Mouse (Mus musculus) ovary, adult 18-20 months (tissue): ENCODE measurements around the gene Csad.
"Not testable (repeated sequence)": the region's sequence is repeated elsewhere in the genome, so short reads cannot be mapped to it uniquely, and the experiment has no call there.

Experiments
- DNase-seq: peaks from one replicate; pipeline ENCODE4 v3.0.0; 2022; ENCODE audit warnings: low spot score, mixed read lengths

Gene Csad

DNA sequence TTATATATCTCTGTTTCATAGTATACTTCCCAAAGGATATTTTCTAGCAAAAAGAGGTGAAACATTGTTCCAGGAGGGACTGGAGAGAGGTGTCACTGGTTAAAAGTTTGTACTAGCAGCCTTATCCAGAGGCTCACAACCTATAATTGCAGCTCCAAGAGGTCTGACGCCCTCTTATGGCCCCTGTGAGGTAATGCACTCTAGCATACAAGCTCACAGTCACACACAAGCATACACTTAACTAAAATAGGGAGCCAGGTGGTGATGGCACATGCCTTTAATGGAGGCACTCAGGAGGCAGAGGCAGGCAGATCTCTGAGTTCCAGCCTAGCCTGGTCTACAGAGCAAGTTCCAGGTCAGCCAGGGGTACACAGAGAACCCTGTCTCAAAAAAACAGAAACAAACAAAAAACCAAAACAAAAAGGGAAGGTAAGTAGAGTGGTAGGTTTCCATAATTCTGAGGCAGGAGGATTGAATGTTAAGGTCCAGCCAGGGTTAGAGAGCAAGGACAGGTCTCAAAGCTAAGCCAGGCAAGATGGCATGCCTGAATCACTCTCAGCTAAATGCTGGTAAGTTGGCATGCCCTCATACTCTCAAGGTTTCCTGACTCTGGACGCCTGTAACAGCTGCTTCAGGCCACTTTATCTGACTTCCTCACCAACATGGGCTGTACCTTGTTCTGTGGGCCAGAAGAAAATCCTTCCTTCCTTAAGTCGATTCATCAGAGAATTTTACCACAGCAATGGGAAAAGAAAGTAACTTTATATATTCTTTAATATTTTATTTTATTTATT lies 40.4 kb downstream of the Csad start:
- no peak for DNase-seq

DNA sequence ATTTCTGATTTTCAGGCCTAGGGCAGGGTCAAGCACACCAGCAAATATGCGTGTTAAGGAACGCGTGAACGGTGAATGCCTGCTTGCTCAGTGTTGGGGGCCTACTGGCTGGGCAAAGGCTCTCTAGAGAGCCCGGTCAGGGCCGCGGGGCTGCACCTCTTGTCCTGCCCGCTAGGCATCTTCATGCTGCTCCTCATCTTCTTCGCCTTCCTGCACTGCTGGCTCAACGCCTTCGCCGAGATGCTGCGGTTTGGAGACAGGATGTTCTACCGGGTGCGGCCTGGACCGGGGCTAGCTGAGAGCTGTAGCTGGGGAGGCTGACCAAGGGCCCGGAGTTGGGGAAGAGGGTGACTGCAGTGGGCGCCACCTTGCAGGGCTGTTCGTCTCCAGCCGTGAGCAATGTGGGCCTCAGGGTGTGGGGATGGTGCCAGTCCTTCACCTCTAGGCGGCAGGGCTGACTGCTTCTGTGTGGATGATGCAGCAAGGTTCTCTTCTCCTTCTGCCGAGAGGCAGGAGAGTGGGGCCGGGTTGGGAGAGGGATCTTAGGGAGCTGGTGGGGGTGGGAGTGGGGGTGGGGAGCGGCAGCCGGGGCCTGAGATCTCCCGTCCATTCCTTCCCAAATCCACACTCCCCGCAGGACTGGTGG lies 44.0 kb downstream of the Csad start:
- no peak for DNase-seq

DNA sequence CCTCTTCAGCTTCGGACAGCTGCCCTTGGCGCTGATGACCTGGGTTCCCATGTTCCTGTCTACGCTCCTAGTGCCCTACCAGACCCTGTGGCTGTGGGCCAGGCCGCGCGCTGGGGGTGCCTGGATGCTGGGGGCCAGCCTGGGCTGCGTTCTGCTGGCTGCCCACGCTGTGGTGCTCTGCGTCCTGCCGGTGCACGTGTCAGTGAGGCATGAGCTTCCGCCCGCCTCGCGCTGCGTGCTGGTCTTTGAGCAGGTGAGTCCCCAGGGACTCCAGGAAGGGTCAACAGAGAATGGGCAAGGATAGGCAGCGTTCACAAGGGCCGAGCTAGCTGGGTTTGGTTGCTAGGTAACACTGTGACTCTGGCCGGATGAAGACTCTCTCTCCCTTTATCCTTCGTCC lies 47.7 kb downstream of the Csad start:
- no peak for DNase-seq

DNA sequence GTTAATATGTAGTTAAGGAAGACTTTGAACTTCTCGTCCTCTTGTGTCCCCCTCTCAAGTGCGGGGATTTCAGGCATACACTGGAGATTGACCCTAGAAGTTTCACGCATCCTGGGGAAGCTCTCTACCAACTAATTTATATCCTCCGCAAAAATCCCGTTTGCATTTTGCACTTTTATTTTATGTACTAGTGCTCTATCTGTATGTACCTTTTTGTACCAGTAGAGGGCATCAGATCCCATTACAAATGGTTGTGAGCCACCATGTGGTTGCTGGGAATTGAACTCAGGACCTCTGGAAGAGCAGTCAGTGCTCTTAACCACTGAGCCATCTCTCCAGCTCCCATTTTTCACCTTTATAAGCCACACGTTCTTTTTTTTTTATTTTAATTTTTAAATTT lies 49.5 kb downstream of the Csad start:
- not testable (repeated sequence) for DNase-seq

DNA sequence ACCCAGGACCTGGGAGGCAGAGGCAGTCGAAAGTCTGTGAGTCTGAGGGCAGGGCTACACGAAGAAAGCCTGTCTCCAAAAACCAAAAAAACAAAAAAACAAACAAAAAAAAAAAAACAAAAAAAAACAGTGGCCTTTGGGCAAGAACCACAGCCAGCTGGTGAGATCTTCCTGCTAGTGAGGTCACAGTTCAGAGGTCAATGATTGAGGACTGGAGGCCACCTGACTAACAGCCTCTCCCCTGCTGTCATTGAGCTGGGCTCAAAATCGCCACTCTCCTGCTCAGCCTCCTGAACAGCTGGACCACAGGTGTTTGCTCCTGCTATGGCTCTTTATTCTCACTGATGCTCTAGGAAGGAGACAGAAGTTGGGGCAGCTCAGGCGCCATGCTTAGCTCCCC lies 51.9 kb downstream of the Csad start:
- no peak for DNase-seq

DNA sequence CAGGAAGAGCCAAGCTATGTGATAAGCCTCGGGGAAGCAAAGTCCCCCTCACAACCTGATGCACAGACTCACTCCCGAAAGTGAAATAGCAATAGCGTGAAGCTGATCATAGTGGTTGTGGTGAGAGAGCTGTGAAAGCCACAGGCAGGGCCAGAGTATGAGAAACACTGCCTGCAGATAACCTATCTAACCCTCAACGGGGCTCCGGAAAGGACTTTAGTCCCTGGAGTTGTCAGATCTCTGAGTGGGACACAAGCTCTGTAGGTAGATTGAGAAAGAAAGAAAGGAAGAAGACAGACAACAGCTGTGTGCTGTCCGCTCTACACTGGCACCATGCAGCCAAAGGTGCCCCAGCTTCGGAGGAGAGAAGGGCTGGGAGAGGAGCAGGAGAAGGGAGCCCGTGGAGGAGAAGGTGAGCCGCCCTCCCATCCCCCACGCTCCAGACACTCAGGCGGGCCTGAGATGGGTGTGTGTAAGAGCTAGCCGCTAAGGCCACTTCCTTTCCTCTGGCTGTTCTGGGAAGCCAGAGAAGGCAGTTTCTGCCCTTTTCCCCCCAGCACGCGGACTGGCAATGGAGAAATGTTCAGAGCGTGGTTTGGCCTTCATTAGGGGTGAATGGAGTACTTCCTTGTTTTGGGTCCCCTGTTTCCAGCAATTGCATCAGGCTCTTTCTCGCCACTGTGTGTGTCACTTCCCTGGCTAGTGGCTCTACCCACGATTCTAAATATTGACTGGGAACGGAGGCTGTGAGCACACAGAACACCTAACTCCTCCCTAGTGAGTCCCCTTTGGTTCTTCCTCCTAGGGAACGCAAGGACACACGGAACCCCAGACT lies 54.0 kb downstream of the Csad start, which contains the start of gene Soat2:
Gene Soat2 (plus strand): TSS at position 226 of the 835 bp plus-strand sequence.
- DNase-seq: no peak

DNA sequence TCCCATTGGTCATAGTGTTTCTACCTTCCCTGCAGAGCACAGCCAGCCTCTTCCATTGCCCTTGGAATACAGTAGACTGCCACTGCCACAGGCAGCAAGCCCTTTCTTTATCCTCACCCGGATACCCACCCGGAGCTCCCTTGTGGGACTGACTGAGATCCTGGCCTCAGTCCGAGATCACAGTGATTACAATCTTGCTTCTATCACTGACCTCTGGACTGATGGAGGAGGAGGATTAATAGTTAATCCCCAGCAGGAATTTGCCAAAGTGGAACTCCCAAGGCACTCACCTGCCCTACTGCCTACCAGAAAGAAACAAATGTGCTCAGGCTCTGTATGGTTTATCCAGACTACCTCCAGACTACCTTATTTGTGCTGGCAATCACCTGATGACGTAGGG lies 55.0 kb downstream of the Csad start:
- no peak for DNase-seq

DNA sequence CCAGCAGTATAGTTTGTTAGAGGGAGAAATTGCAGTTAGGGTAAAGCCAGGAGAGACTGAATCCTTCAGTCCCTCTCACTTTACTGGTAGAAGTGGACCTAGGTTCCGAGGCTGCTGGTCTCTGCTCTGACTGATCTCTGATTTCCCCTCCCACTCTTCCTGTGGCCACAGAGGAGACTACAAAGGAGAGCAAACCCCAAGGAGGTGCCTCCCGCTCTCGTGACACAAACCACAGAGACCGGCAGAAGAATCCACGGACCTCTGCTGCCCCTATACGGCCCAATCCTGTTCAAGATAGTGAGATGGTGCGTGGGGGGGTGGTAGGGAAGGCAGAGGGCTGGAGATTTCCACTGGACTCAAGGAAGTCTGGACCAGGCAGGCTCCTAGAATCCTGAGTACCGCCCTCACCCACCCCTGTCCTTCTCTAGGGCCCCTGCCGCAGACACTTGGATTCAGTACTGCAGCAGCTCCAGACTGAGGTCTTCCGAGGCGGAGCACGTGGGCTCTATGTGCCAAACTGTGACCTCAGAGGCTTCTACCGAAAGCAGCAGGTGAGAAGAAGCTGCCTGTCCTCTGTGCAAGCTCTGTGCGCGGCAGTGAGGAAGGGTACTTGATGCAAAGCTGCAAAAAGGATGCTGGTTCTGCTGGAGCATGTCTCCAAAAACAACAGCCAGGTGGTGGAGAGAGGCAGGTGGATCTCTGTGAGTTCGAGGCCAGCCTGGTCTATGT lies 56.7 kb downstream of the Csad start:
- no peak for DNase-seq

DNA sequence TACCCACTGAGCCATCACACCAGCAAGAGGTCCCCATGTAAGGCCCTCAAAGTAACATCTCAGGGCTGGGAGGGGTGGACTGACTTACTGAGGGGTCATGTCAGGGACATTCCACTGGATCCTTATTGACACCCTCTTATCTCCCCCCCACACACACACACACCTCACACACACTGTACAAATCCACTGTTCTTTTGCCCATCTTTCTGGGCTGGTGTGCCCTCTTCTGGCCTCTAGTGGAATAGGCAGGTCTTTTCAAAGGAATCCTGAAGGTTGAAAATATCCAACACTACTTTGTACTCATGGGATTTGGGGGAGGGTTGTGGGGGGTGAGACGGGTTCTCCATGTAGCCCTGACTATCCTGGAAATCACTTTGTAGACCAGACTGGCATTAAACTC lies 57.6 kb downstream of the Csad start:
- DNase-seq: no peak

DNA sequence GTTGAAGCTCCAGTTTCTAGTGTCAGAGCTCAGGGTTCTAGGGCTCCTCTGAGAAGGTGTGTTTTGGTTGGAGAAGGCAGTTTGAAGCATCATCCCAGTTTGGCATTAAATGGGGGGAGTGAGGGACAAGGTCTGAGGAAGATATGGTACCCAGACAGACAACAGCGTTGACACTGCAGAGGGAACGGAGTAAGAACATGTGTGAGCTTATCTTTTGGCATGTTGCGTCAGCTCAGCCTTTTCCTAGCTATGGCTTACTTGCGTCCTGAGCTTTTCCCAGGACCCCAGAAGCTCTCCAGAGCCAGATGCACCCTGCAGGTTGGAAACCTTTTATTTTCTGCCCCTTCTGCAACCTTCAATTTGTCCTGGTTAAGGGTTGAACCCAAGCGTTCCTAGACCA lies 58.4 kb downstream of the Csad start:
- DNase-seq: no peak

DNA sequence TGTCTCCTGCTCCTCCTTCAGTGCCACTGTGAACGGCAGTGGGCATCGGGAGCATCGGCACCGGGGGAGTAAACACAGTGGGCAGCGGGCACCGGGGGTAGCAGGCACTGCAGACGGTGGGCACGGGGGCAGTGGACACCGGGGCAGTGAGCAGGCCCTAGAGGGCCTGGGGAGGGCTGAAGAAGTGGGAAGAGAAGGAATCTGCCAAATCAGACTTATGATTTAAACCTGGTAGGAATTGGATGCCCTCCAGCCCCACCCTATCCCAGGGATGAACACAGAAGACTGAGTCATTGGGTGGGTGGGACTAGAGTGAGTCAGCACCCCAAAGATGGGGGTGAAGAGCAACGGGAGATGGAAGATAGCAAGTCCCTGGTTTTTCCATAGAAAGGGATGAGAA lies 59.2 kb downstream of the Csad start:
- peak; percentile 59 for DNase-seq

DNA sequence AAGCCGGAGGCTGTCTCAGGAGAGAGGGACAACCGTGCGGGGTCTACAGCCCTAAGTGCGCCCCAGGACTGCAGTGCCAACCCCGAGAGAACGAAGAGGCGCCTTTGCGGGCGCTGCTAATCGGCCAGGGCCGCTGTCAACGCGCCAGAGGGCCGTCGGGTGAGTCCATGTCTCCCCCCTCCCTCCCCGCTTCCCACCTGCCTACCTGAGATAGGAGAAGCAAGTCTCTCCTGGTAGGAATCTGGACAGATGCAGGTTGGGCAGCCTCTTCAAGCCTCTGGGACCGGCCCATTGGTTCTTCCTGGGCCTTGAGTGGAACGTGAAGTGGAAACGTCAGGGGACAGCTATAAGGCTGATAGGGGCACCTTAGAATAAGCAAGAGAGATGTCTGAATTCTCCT lies 59.8 kb downstream of the Csad start:
- DNase-seq: no peak

DNA sequence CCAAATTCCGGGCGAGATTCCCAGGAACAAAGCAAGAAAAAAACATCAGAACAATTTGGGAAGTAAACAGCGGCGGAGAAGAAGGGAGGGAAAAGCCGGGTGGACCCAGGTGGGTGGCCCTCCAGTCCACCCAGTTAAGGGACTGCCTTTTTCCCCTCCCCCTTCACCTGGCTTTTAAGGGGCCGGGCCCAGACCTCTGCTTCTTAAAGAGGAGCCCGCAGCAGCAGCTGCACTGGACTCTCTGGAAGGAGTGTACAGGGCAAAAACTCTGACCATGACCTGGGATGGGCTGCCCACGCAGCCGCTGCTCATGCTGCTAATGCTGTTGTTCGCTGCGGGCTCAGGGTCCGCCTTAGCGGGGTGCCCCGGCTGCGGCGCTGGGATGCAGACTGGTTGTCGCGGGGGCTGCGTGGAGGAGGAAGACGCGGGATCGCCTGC lies 60.2 kb downstream of the Csad start, which contains the start of gene Igfbp6:
Gene Igfbp6 (plus strand): TSS at position 89 of the 438 bp plus-strand sequence.
- no peak for DNase-seq

DNA sequence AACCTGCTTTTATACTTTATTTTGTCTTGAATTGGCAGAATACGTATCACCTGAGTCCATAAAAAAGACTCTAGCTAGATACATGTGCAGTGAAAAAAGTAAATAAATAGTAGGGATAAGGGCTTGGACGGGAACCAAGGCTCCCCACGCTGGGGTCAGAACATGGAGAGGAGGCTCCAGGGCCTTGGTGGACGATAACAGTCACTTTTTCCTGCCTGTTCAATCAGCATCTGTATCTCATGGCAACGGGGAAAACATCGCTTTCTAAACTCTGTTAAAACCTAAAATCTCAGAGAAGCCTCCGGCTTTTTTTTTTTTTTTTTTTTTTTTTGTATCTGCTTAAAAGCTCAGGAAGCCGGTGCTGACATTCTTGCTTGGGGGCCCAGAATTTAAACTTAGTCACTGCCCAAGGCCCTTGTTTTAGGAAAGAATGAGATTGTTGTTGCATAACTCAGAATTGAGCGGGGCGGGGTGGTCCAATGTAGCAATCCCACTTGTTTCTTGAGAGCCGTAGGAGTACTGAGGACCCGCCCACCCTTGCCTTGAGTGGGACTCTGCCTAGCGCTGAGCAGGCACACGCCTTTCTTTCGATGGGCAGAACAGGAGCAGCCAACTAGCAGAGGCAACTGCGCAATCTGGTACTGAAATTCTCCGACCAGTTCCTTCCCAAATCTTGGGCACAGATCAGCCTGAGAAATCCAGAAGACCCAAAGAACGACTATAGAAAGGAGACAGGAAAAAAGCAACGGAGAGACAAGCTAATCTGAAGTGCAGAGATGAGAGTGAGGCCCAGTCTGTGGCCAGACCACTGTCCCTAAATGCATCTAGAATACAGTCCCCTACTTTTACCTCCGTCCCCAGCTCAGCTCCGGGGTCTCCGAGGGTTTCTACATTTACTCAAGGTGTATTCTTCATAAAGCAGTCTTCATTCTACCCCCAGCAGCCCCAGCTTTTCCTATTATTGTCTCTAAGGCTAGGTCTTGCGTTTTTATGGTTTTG lies 61.3 kb downstream of the Csad start:
- peak; percentile 60 for DNase-seq

DNA sequence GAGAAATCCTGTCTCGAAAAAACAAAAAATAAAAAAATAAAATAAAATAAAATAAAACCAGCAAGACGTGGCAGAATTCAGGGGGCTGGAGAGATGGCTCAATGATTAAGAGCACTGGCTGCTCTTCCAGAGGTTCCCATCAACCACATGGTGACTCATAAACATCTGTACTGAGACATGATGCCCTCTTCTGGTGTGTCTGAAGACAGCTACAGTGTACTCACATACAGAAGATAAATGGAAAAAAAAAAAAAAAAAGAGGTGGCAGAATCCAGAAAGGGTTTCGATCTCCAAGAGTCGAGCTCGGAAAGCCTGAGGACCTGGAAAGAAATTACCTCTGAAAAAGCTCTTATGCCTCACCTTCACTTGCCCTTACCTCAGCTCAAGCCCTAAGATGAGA lies 63.4 kb downstream of the Csad start:
- DNase-seq: no peak

DNA sequence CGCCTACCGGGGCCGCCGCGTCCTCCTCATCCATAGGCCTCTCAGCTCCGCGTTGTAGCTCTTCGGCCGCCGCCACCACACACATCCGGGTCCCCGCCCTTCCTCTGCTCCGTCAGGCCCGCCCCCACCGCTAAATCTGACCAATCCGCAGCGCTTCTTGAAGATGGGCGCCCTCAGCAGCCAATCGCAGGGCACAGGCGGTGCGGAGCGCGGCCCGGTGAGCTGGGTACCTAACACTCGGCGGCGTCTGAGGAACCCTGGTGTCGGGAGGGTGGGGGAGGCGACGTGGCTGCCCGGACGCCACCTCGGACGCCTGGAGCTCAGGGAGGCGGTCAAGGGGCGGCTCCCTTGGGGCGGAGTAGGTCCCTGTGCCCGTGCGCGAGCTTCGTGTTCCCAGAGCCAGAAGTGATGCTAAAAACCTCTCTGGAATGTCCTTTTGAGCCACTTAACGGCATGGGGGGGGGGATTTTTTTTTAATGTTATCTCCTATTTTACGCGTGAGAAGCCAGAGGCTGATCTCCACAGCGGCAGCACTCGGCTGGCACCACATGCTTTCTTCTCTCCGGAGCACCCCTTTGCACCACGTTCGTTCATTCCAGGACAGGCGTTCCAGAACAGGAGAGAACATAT lies 68.3 kb downstream of the Csad start, which contains the start of gene Spryd3:
Gene Spryd3 (minus strand): TSS at position 106 of the 630 bp plus-strand sequence.
- DNase-seq: peak; percentile 95

DNA sequence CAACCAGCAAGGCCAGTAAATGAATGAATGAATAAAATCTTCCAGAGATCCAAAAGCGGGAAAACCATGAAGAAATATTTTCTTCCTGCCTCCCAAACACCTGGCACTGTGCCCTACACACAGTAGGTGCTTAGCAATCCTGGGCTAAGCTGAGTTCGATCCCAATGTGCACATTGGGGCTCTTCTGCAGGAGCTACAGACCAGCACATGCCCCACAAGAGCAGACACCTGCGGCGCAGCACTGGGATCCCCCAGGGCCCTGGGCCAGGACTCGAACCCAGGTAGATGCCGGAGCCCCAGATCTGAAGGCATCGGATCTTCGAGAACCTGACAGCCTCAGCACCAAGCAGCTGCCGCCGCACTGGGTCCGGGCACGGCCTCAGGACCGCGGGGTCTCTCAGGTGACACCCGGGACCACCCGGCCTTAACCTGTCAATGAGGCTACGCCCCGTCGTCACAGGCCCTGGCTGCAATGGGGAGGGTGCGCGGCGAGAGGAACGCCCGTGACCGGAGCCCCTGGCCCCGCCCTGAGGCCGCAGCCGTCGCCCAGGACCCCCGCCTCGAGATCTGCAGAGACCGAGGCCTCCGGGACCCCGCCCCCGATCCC lies 68.9 kb downstream of the Csad start:
- DNase-seq: no peak

DNA sequence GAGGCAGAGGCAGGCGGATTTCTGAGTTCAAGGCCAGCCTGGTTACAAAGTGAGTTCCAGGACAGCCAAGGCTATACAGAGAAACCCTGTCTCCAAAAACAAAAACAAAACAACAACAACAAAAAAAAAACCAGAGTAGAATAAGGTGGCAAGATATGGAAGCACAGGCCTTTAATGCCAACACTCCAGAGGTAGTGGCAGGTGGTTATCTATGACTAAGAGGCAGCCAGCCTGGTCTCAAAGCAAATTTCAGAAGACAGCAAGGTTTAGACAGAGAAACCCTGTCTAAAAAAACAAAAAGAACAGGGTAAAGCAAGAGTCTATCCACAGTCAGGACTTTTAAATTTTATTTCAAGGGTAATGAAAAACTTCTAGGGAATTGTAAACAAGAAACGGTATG lies 69.8 kb downstream of the Csad start:
- DNase-seq: no peak

DNA sequence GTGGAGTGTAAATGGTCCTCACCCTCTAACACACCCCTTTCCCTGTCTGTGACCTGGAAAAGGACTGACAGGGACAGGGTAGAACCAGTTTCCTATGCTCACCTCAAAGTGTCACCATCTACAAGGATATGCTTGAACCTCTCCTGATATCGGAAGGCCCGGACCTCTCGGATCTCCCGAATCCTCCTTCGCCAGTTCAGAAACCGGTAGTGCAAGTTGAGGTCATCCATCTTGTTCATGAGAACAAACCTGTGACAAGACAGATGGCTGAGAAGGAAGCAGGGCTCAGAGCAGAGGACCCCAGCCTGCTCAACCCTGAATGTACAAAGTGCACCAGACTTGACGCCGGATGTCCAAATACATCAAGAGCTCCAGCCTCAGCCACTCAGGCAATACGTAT lies 71.2 kb downstream of the Csad start:
- no peak for DNase-seq
